Mouse (Mus musculus): ENCODE data around the gene Phf23. TPM values are rescaled to one million over a fixed set of nuclear protein-coding genes. Genes with fewer than 3 reads are reported as not detected.

Gene Phf23
- polyA plus RNA-seq, 1 experiment from 2014 or later = 34.4 TPM

GRCm38 (mm10) chr11:70029829-70030550, 34.4 kb downstream of the Phf23 start:
- Histone ChIP-seq H3K4me2 (replicated peaks; ENCODE audit: low read depth) (peak overlapping the region; percentile 45), H3K4me3 (ENCODE audit: low read depth, low read length) (no peak overlapping the region), H3K4me1 (replicated peaks; ENCODE audit: control insufficient read depth, insufficient read depth) (peaks cover 7% of the 10 kb centered on the region; the same call in 1 of the 2 replicates), H3K27ac (replicated peaks) (no peak overlapping the region), H3K9ac (ENCODE audit: low read length) (no peak overlapping the region), H3K27me3 (ENCODE audit: control insufficient read depth, insufficient read depth, low read length) (no peaks in the 10 kb centered on the region), H3K9me3 (ENCODE audit: control insufficient read depth, low read length) (no peaks in the 10 kb centered on the region), H3K36me3 (ENCODE audit: control insufficient read depth, insufficient read depth, low read length) (peaks cover 7% of the 10 kb centered on the region)
- TF ChIP-seq EP300 (optimal IDR thresholded peaks at IDR 0.05) = no peak
- no peak for TF ChIP-seq CTCF (IDR thresholded peaks at IDR 0.05; ENCODE audit: low read depth)
- ATAC-seq (ENCODE audit: low FRiP score, low TSS enrichment) (0 out of 2 replicates have a peak, but pooled peaks have one; percentile 1), DNase-seq (ENCODE audit: low spot score) (no peak)
- 38% methylated on average over 11 of the region's 11 CpGs for WGBS

GRCm38 (mm10) chr11:70030651-70031320, 35.2 kb downstream of the Phf23 start:
- Histone ChIP-seq H3K27ac (replicated peaks) (no peak overlapping the region), H3K27me3 (ENCODE audit: control insufficient read depth, insufficient read depth, low read length) (no peaks in the 10 kb centered on the region), H3K4me1 (replicated peaks; ENCODE audit: control insufficient read depth, insufficient read depth) (peaks cover 7% of the 10 kb centered on the region; the same call in 1 of the 2 replicates), H3K9me3 (ENCODE audit: control insufficient read depth, low read length) (no peaks in the 10 kb centered on the region), H3K36me3 (ENCODE audit: control insufficient read depth, insufficient read depth, low read length) (peaks cover 7% of the 10 kb centered on the region), H3K4me3 (ENCODE audit: low read depth, low read length) (no peak overlapping the region), H3K4me2 (replicated peaks; ENCODE audit: low read depth) (no peak overlapping the region), H3K9ac (ENCODE audit: low read length) (no peak overlapping the region)
- TF ChIP-seq CTCF (IDR thresholded peaks at IDR 0.05; ENCODE audit: low read depth) = no peak
- TF ChIP-seq EP300 (optimal IDR thresholded peaks at IDR 0.05) = no peak
- WGBS = 93% methylated on average over 28 of the region's 28 CpGs
- no peak for DNase-seq (ENCODE audit: low spot score)
- no peak for ATAC-seq (ENCODE audit: low FRiP score, low TSS enrichment)

- no peaks in the 10 kb centered on the region for H3K27me3 ChIP-seq (ENCODE audit: control insufficient read depth, insufficient read depth, low read length)
- H3K9me3 ChIP-seq (ENCODE audit: control insufficient read depth, low read length) = no peaks in the 10 kb centered on the region
- no peak overlapping the region for H3K9ac ChIP-seq (ENCODE audit: low read length)
- WGBS = 99% methylated on average over 11 of the region's 11 CpGs
- ATAC-seq (ENCODE audit: low FRiP score, low TSS enrichment) (no peak), DNase-seq (ENCODE audit: low spot score) (no peak)
- peaks cover 7% of the 10 kb centered on the region for H3K36me3 ChIP-seq (ENCODE audit: control insufficient read depth, insufficient read depth, low read length)
- TF ChIP-seq EP300 (optimal IDR thresholded peaks at IDR 0.05) (no peak), CTCF (IDR thresholded peaks at IDR 0.05; ENCODE audit: low read depth) (no peak)
- no peak overlapping the region for H3K4me3 ChIP-seq (ENCODE audit: low read depth, low read length)
- H3K4me2 ChIP-seq (replicated peaks; ENCODE audit: low read depth) = no peak overlapping the region
- peaks cover 5% of the 10 kb centered on the region; the same call in 1 of the 2 replicates for H3K4me1 ChIP-seq (replicated peaks; ENCODE audit: control insufficient read depth, insufficient read depth)
- no peak overlapping the region for H3K27ac ChIP-seq (replicated peaks)
These were observed 35.7 kb downstream of the Phf23 start for GRCm38 (mm10) chr11:70031321-70031670.

- Histone ChIP-seq H3K9ac (ENCODE audit: low read length) (no peak overlapping the region), H3K9me3 (ENCODE audit: control insufficient read depth, low read length) (no peaks in the 10 kb centered on the region), H3K4me3 (ENCODE audit: low read depth, low read length) (no peak overlapping the region), H3K4me1 (replicated peaks; ENCODE audit: control insufficient read depth, insufficient read depth) (no peaks in the 10 kb centered on the region), H3K27me3 (ENCODE audit: control insufficient read depth, insufficient read depth, low read length) (no peaks in the 10 kb centered on the region), H3K27ac (replicated peaks) (no peak overlapping the region), H3K4me2 (replicated peaks; ENCODE audit: low read depth) (no peak overlapping the region), H3K36me3 (ENCODE audit: control insufficient read depth, insufficient read depth, low read length) (peaks cover 2% of the 10 kb centered on the region; the same call in 1 of the 2 replicates)
- 61% methylated on average over 7 of the region's 7 CpGs for WGBS
- ATAC-seq (ENCODE audit: low FRiP score, low TSS enrichment) (no peak), DNase-seq (ENCODE audit: low spot score) (no peak)
- TF ChIP-seq CTCF (IDR thresholded peaks at IDR 0.05; ENCODE audit: low read depth) = no peak
These were observed 42.6 kb downstream of the Phf23 start for GRCm38 (mm10) chr11:70038174-70038573.

- ATAC-seq (ENCODE audit: low FRiP score, low TSS enrichment) (no peak), DNase-seq (ENCODE audit: low spot score) (no peak)
- H3K9ac ChIP-seq (ENCODE audit: low read length) = no peak overlapping the region
- WGBS = 92% methylated on average over 10 of the region's 10 CpGs
- H3K36me3 ChIP-seq (ENCODE audit: control insufficient read depth, insufficient read depth, low read length) = peaks cover 2% of the 10 kb centered on the region; the same call in 1 of the 2 replicates
- TF ChIP-seq CTCF (IDR thresholded peaks at IDR 0.05; ENCODE audit: low read depth) = no peak
- no peak for TF ChIP-seq EP300 (optimal IDR thresholded peaks at IDR 0.05)
- no peak overlapping the region for H3K27ac ChIP-seq (replicated peaks)
- H3K4me1 ChIP-seq (replicated peaks; ENCODE audit: control insufficient read depth, insufficient read depth) = no peaks in the 10 kb centered on the region
- H3K4me3 ChIP-seq (ENCODE audit: low read depth, low read length) = no peak overlapping the region
- no peak overlapping the region for H3K4me2 ChIP-seq (replicated peaks; ENCODE audit: low read depth)
- H3K27me3 ChIP-seq (ENCODE audit: control insufficient read depth, insufficient read depth, low read length) = no peaks in the 10 kb centered on the region
- no peaks in the 10 kb centered on the region for H3K9me3 ChIP-seq (ENCODE audit: control insufficient read depth, low read length)
These were observed 44.1 kb downstream of the Phf23 start for GRCm38 (mm10) chr11:70039631-70040030.

- Histone ChIP-seq H3K9ac (ENCODE audit: low read length) (no peak overlapping the region), H3K36me3 (ENCODE audit: control insufficient read depth, insufficient read depth, low read length) (peaks cover 2% of the 10 kb centered on the region; the same call in 1 of the 2 replicates), H3K4me2 (replicated peaks; ENCODE audit: low read depth) (no peak overlapping the region), H3K27me3 (ENCODE audit: control insufficient read depth, insufficient read depth, low read length) (no peaks in the 10 kb centered on the region), H3K4me1 (replicated peaks; ENCODE audit: control insufficient read depth, insufficient read depth) (no peaks in the 10 kb centered on the region), H3K9me3 (ENCODE audit: control insufficient read depth, low read length) (no peaks in the 10 kb centered on the region), H3K27ac (replicated peaks) (no peak overlapping the region), H3K4me3 (ENCODE audit: low read depth, low read length) (no peak overlapping the region)
- TF ChIP-seq CTCF (IDR thresholded peaks at IDR 0.05; ENCODE audit: low read depth) (no peak), EP300 (optimal IDR thresholded peaks at IDR 0.05) (no peak)
- no peak for ATAC-seq (ENCODE audit: low FRiP score, low TSS enrichment)
- DNase-seq (ENCODE audit: low spot score) = no peak
- WGBS = 92% methylated on average over 7 of the region's 7 CpGs
These were observed 44.6 kb downstream of the Phf23 start for GRCm38 (mm10) chr11:70040184-70040583.

Measured in stomach, postnatal 0 days (tissue).